Mouse (Mus musculus): ENCODE results near the gene Kif1a.

Gene Kif1a

DNA sequence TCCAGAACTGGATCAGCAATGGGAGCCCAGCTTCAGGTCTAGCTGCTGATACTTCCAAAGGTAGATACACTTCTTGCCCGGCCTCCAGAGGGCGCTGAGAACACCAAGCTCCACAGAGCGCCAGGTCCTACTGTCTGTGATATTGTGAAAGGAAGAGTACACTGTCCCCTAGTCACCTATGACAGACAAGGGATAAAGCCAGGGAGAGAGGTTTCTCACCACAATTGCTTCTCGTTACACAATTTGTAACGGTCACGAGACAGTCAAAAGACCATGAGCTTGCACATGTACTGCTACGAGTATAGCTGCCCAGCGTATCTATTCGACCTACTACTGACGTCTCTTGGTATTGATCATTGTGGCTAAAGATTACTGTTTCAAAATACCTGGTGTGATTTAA is 72.4 kb downstream of the Kif1a start:
- DNase-seq (ENCODE audit: extremely low read depth, insufficient read length, low spot score), result no peak

- DNase-seq (ENCODE audit: extremely low read depth, insufficient read length, low spot score), result no peak
Observed at GRCm38 (mm10) chr1:93026600-93026999, 75.2 kb downstream of the Kif1a start.

GRCm38 (mm10) chr1:93020602-93021001 is 81.1 kb downstream of the Kif1a start:
- DNase-seq (ENCODE audit: extremely low read depth, insufficient read length, low spot score), result no peak

GRCm38 (mm10) chr1:93018716-93019115 is 83.0 kb downstream of the Kif1a start:
- DNase-seq (ENCODE audit: extremely low read depth, insufficient read length, low spot score), result no peak

DNA sequence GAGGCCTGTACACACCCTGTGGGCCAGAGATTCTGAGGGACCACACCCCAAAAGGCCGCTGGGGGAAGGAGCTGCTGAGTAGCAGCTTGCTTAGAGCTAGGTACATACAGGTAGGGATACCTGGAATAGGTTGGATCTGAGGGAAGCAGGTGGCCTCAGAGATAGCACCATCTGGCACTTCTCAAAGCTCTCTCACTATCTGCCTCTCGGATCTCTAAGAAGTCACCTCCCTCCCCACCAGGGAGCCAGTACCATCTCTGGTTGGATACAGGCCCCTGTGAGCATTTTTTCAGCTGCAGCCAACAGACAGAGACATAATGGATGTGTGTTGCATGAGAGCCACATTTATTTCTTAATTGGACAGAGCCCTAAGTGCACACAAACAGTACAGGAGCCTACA is 86.6 kb downstream of the Kif1a start:
- DNase-seq (ENCODE audit: extremely low read depth, insufficient read length, low spot score), result no peak

GRCm38 (mm10) chr1:93014460-93014859 is 87.3 kb downstream of the Kif1a start:
- DNase-seq (ENCODE audit: extremely low read depth, insufficient read length, low spot score), result no peak

- no peak for DNase-seq (ENCODE audit: extremely low read depth, insufficient read length, low spot score)
Observed at GRCm38 (mm10) chr1:93013367-93013766, 88.4 kb downstream of the Kif1a start.

DNA sequence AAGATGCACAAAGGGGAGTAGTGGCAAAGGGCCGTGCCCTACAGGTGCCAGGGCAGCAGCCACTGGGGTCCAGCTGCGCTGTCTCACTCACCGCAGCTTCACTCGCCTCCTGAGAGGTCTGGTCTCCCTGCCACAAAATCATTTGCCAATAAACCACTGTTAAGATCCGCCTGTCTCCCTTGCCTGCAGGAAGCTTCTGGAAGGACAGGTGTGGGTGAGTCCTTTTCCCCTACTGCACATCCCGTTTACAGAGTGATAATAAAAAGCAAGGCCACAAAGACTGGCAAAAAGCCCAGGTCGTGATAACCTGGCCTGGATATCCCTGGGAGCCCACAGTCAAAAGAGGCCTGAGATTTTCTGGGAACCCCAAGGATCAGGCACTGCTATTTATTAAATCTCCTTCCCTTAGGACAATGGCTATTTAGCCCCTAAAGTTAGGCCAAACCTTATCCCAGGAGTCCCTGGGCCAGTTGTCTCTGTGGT is 89.6 kb downstream of the Kif1a start:
- DNase-seq (ENCODE audit: extremely low read depth, insufficient read length, low spot score), result no peak

GRCm38 (mm10) chr1:93010731-93011130 is 91.0 kb downstream of the Kif1a start:
- no peak for DNase-seq (ENCODE audit: extremely low read depth, insufficient read length, low spot score)

DNA sequence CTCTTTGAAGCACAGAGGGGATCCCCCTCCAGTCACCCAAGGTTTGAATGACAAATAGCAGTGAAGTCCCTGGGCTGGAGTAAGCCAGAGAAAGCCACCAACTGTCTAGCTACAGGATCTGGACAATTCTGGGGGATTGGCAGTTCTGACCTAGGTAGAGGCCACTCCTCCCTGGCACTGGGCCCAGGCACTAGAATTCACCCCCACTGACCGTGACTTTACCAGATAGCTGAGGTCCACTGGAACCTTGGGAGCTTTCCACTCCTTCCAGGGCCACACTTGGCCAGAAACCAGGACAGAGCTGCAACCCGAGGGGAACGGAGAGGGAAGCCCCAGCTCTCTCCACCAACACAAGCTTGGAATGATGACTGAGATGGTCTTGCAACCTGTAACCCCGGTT is 92.6 kb downstream of the Kif1a start:
- DNase-seq (ENCODE audit: extremely low read depth, insufficient read length, low spot score), result no peak

GRCm38 (mm10) chr1:93006061-93006460 is 95.7 kb downstream of the Kif1a start, which contains the start of gene Aqp12:
Aqp12 (plus strand) TSS chr1:93006334.
- DNase-seq (ENCODE audit: extremely low read depth, insufficient read length, low spot score), result no peak

GRCm38 (mm10) chr1:92992880-92993279 is 108.9 kb downstream of the Kif1a start:
- DNase-seq (ENCODE audit: extremely low read depth, insufficient read length, low spot score), result no peak

DNA sequence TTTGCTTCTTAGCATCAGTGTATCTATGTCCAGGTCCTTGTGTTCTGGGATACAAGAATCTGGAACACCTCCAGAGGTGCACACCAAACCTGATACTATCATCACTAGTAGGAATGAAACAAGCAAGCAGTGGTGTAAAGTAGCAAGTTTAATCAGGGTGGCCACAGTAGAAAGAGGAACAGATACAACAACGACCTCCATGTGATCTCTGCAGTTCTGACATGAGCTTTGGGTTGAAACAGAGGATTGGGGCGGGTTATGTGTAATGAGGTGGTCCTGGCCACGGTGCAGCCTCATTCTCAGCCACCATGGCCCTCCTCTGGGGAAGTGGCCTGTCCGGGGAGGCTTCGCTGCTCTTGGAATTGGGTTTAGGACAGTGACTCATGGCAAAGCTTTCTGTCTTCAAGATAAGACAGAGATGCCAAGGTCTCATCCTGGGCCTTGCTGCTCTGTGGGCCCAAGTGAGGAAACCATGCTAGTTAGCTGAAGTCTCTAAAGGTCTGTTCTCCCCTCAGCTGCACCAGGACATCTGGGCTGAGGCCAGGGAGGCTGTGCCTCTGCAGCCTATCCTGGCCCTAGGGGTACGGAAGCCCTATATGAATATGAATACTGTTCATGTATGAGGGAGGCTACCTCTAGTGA is 109.4 kb downstream of the Kif1a start:
- DNase-seq (ENCODE audit: extremely low read depth, insufficient read length, low spot score), result no peak

DNA sequence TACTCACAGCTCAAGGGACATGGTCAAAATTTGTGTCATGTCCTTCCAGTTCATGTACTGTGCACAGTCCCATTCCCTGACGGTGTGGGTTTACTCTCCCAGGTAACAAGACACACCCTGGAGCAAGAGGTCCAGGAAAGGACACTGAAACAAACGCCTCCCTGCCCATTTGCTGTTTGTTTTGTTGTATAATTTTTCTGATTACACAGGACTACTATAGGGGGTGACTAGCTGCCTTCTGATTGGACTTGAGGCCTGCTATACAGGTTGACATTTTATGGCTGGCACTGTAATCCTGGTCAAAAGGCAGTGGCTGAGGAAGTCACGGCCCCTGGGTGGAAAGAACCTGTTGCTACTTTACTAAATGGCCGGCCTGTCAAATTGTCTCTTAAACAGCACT is 111.9 kb downstream of the Kif1a start:
- DNase-seq (ENCODE audit: extremely low read depth, insufficient read length, low spot score), result no peak

- DNase-seq (ENCODE audit: extremely low read depth, insufficient read length, low spot score), result no peak
Observed at GRCm38 (mm10) chr1:92988894-92989293, 112.9 kb downstream of the Kif1a start.

DNA sequence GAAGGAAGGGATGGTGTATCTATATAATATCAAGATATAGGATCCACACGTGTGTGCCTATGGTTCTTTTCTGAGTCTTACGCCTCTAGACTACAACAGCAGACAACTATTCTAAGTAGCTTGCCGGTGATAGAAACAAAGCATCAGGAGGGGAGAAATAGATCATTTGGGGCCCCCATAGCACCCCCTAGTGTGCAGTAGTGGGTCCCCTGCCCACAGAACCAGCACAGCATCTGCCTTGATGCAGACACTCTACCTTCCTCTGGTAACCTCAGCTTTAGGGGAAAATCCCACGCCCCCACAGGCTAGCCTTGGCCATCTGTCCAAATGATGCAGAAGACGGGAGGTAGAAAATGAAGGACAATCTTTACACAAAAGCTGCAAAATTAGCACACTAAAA is 116.8 kb downstream of the Kif1a start:
- DNase-seq (ENCODE audit: extremely low read depth, insufficient read length, low spot score), result no peak

- no peak for DNase-seq (ENCODE audit: extremely low read depth, insufficient read length, low spot score)
Observed at GRCm38 (mm10) chr1:92982931-92983605, 118.7 kb downstream of the Kif1a start.

- no peak for DNase-seq (ENCODE audit: extremely low read depth, insufficient read length, low spot score)
Observed at GRCm38 (mm10) chr1:92981056-92981845, 120.5 kb downstream of the Kif1a start.

GRCm38 (mm10) chr1:92979073-92979602 is 122.6 kb downstream of the Kif1a start:
- DNase-seq (ENCODE audit: extremely low read depth, insufficient read length, low spot score), result no peak

DNA sequence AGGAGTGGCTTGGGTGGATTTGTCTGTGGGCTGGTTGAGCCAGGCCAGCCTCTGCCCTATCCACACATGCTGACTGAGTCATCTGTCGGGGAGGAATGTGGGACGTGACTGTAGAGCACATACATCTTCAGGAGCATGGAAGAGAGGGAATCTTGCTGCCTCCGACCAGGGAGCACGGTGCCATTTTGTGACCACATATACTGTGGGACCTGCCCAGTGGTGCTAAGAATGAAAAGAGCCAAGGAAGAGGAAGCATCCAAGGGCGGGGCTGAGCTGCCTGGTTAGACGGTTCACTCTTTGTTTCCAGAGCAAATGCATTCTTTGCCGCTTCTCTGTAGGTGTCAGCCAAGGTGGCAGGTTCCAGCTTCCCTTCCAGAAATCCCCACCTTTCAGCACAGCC is 123.1 kb downstream of the Kif1a start:
- peak; percentile 45 for DNase-seq (ENCODE audit: extremely low read depth, insufficient read length, low spot score)

GRCm38 (mm10) chr1:92976141-92976566 is 125.6 kb downstream of the Kif1a start:
- DNase-seq (ENCODE audit: extremely low read depth, insufficient read length, low spot score), result no peak

Data from 3134 (cell line).